ENCODE assay signal across 8 mouse cellular contexts in genomic region chr11:88512580-88512979, GRCm38 (mm10).
A peak's percentile ranks its signal among the peaks of the same experiment; 100 is the strongest.
DNase-seq lines count a peak whose midpoint lies in the region; TF ChIP-seq lines count a peak whose summit lies in the region.

No protein-coding gene starts in this region.

- no peak overlapping the region for H3K4me3 ChIP-seq in ES-E14 (ENCODE audit: insufficient read depth in 1 of 2, low read depth in 1 of 2, low read length in 2 of 2, poor library complexity in 1 of 2, severe bottlenecking in 1 of 2)
- H3K4me3 ChIP-seq in kidney, adult 2 months (ENCODE audit: insufficient read depth, low read depth, low read length) = no peak overlapping the region

- no peak overlapping the region for H3K9ac ChIP-seq in ES-E14 (ENCODE audit: insufficient read depth, low read depth, low read length, poor library complexity, severe bottlenecking)

- no peak overlapping the region for H3K27ac ChIP-seq in ES-E14 (ENCODE audit: insufficient read depth, low read depth, low read length, poor library complexity, severe bottlenecking)
- H3K27ac ChIP-seq in kidney, adult 2 months (ENCODE audit: insufficient read depth, low read depth, low read length) = no peak overlapping the region

- H3K27me3 ChIP-seq in kidney, adult 2 months (replicated peaks; ENCODE audit: control insufficient read depth, insufficient read depth, low read length) = no peaks in the 10 kb centered on the region

- in situ Hi-C loops in ES-E14 (cut with MboI; ENCODE audit: low sequenced_read_pairs in 2 of 2, unreplicated experiment in 2 of 2) = no loop called here

- no peak for TF ChIP-seq POLR2A in kidney, adult 2 months (IDR thresholded peaks at IDR 0.05; ENCODE audit: low read depth, low read length)

- H3K9me3 ChIP-seq in ES-E14 (ENCODE audit: control insufficient read depth, insufficient read depth, low read depth, low read length) = no peaks in the 10 kb centered on the region

- H3K36me3 ChIP-seq in ES-E14 (ENCODE audit: control insufficient read depth, insufficient read depth, low read length, poor library complexity, severe bottlenecking) = peaks cover 6% of the 10 kb centered on the region; the same call in 1 of the 2 replicates
- H3K36me3 ChIP-seq in kidney, adult 2 months (ENCODE audit: control insufficient read depth, insufficient read depth, low read length) = no peaks in the 10 kb centered on the region

- intact Hi-C loops in gastrocnemius, postnatal 36 days (cut with DNase I) = loop anchor here (5.0 kb wide), 2 partner anchors 40 to 310 kb away; no protein-coding TSS in a partner anchor

- H3K4me1 ChIP-seq in ES-E14 (ENCODE audit: control insufficient read depth in 2 of 2, insufficient read depth in 2 of 2, low read length in 2 of 2, poor library complexity in 1 of 2) = peaks cover 4 to 20% of the 10 kb centered on the region in 2 experiments; a peak in 3 of 4 replicates
- peaks cover 34% of the 10 kb centered on the region for H3K4me1 ChIP-seq in kidney, adult 2 months (ENCODE audit: control insufficient read depth, insufficient read depth, low read length)

- TF ChIP-seq CTCF in kidney, adult 2 months (conservative IDR thresholded peaks at IDR 0.05; ENCODE audit: insufficient read depth, insufficient read length, low read depth, low read length) = peak; percentile 74

- DNase-seq in heart, adult 18-20 months = peak; percentile 69 to 71
- no peak for DNase-seq in heart, adult 8-10 months (ENCODE audit: low spot score)
- DNase-seq in ES-E14 (ENCODE audit: low read depth, low spot score) = peak; percentile 60
- peak; percentile 78 for DNase-seq in cerebellum, postnatal 36 days
- DNase-seq in gastrocnemius, postnatal 36 days = peak; percentile 63 to 75
- DNase-seq in kidney, adult 2 months = peak; percentile 86
- peak; percentile 65 for DNase-seq in lung, postnatal 14 days
- peak; percentile 26 to 44 for DNase-seq in spleen, postnatal 36 days (ENCODE audit: low spot score in 2 of 2)

- WGBS in kidney, adult 2 months = 33% methylated on average over 4 of the region's 4 CpGs

TF ChIP-seq in ES-E14, 5 proteins besides CTCF, POLR2A, EP300 and RAD21:
- no peak for TF ChIP-seq MAFK (IDR thresholded peaks at IDR 0.05; ENCODE audit: insufficient read depth, low read depth, low read length)
- peak; percentile 33; the same call in 1 of the 2 replicates for TF ChIP-seq ZC3H11A (IDR thresholded peaks at IDR 0.05; ENCODE audit: borderline replicate concordance, low read depth, low read length)
- TF ChIP-seq HCFC1 (IDR thresholded peaks at IDR 0.05; ENCODE audit: borderline replicate concordance, insufficient read depth, low read length) = no peak
